Mouse (Mus musculus): ENCODE measurements around the gene Akr1c12.

GRCm38 (mm10) chr13:4281471-4282412, 2.5 kb upstream of the Akr1c12 start:
- TF ChIP-seq CTCF (IDR thresholded peaks at IDR 0.05; ENCODE audit: extremely low read depth, insufficient read depth, low read length) (peak; percentile 41; the same call in 1 of the 2 replicates), POLR2A (IDR thresholded peaks at IDR 0.05; ENCODE audit: extremely low read depth, insufficient read depth, low read length) (no peak)
